12 mouse cellular contexts compared by ENCODE assay signal in the genomic region with DNA sequence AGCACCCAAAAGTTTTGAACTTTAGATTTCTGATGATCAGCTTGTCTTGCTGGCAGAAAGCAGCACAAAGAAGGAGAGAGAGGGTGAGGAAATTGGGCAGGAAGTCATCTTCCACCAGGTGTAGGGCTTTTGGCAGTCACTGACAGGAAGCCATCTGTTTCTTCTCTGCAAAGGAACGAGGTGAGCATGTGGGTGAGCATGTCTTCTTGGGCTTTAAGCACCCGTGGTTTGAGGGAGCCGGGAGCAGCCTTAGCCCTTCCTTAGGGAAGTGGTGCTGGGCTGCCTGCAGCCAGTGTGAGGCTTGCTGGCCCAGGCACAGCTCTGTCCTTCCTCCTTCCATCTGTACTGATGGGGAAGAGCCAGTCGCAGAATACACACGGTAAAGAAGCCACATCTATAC. TPM values are rescaled to one million over a fixed set of nuclear protein-coding genes. Genes with fewer than 3 reads are reported as not detected.
DNase-seq lines count a peak whose midpoint lies in the region; ATAC-seq and TF ChIP-seq lines count a peak whose summit lies in the region.
"Had no signal": no experiment of that assay in that cellular context is flagged by ENCODE, and none has a peak within 500 bp of the region (broad histone marks: within the 10 kb centered on the region; RNA-seq: fewer than 3 reads in every experiment).

No protein-coding gene starts in this region.

- 0 out of 2 replicates have a peak overlapping the region, but pooled peaks have one; percentile 20 for H3K27ac ChIP-seq in lung, postnatal 0 days (ENCODE audit: low read length)

- H3K4me3 ChIP-seq in lung, postnatal 0 days (ENCODE audit: low read depth, low read length), result no peak overlapping the region

- no peak overlapping the region; the same call in 1 of the 2 replicates for H3K4me2 ChIP-seq in lung, postnatal 0 days (replicated peaks; ENCODE audit: low read depth, low read length)

- H3K9ac ChIP-seq in lung, postnatal 0 days (replicated peaks; ENCODE audit: low read depth), result no peak overlapping the region

- TF ChIP-seq EP300 in lung, postnatal 0 days (IDR thresholded peaks at IDR 0.05), result no peak

- WGBS in lung, postnatal 0 days, result 54% methylated on average over 5 of the region's 5 CpGs

- intact Hi-C loops in left cerebral cortex, postnatal 14 days (cut with DNase I), result no loop called here

- H3K27me3 ChIP-seq in lung, postnatal 0 days (replicated peaks; ENCODE audit: insufficient read depth, low read length), result no peaks in the 10 kb centered on the region

- peaks cover 11% of the 10 kb centered on the region for H3K4me1 ChIP-seq in lung, postnatal 0 days (ENCODE audit: insufficient read depth, low read depth, low read length)

- DNase-seq in lung, postnatal 0 days (ENCODE audit: low spot score), result no peak
- no peak for DNase-seq in lung, postnatal 25 days (ENCODE audit: low spot score)
- peak; percentile 84 for DNase-seq in cerebellum, adult 9-10 months
- no peak for DNase-seq in spleen, postnatal 10 days (ENCODE audit: low spot score in 2 of 2)
- DNase-seq in heart, adult 8-10 months (ENCODE audit: low spot score), result no peak
- no peak for DNase-seq in neural tube, embryonic 10.5 days (ENCODE audit: extremely low spot score, low spot score)
- DNase-seq in left cerebral cortex, postnatal 14 days (ENCODE audit: low spot score in 2 of 2), result no peak
- DNase-seq: adrenal gland, adult 2 months; embryo, embryonic 11 days; left cerebral cortex, postnatal 4 days had no signal

- no peaks in the 10 kb centered on the region for H3K9me3 ChIP-seq in lung, postnatal 0 days (ENCODE audit: low read length)

- no peak for ATAC-seq in lung, postnatal 0 days
- peak; percentile 42 for ATAC-seq in megakaryocyte, adult 5-6 weeks (ENCODE audit: poor library complexity, severe bottlenecking)
- ATAC-seq: forebrain, embryonic 14.5 days had no signal

- TF ChIP-seq CTCF in lung, postnatal 0 days (IDR thresholded peaks at IDR 0.05), result no peak

- no peaks in the 10 kb centered on the region for H3K36me3 ChIP-seq in lung, postnatal 0 days (ENCODE audit: insufficient read depth, low read length)

RNA-seq across cellular contexts. Expression of a gene that starts 5.5 kb away (rescaled TPM):
- 6.9 and 8.9 TPM in 2 replicates for polyA plus RNA-seq in lung, postnatal 0 days (2015; fragmentation: Nextera tagmentation; extraction: Ambion mirVana)
- total RNA-seq in megakaryocyte, adult 5-6 weeks (2015), result 48.4 and 52.5 TPM in 2 replicates
- 69.1 and 73.0 TPM in 2 replicates for total RNA-seq in megakaryocyte, adult 5-6 weeks (2017)
- 10 to 100 TPM; 48.5 to 54.4 (median 52.0) TPM for total RNA-seq in heart, adult 8-10 months (2022)
- total RNA-seq in left cerebral cortex, postnatal 14 days (2021), result 10 to 100 TPM; 62.3 to 66.2 TPM

RNA-seq across cellular contexts. Expression of a gene that starts 13.5 kb away (rescaled TPM):
- polyA plus RNA-seq in lung, postnatal 0 days (2015; fragmentation: Nextera tagmentation; extraction: Ambion mirVana), result 0.47 and 0.54 TPM in 2 replicates
- not detected in 2 replicates for total RNA-seq in megakaryocyte, adult 5-6 weeks (2015)
- not detected in 2 replicates for total RNA-seq in megakaryocyte, adult 5-6 weeks (2017)
- not detected for total RNA-seq in heart, adult 8-10 months (2022)
- under 1 TPM in 1 of 2 experiments, not detected in 1; 0.59 TPM for total RNA-seq in left cerebral cortex, postnatal 14 days (2021)
- total RNA-seq: adrenal gland, adult 2 months; left cerebral cortex, postnatal 4 days had no signal
